Mouse (Mus musculus) adrenal gland, postnatal 36 days (tissue): ENCODE measurements around the gene Pex16. TPM values are rescaled to one million over a fixed set of nuclear protein-coding genes. Genes with fewer than 3 reads are reported as not detected.

Experiments used
- DNase-seq, 2 experiments: peaks; one replicate each; pipeline ENCODE4 v3.0.0; 2021; ENCODE audit warnings: mixed read lengths in 1 of 2
- long read RNA-seq, 2 experiments: library from polyadenylated mRNA; stranded (forward); transcript quantifications; one replicate each; pipeline ENCODE4 v2.0.0; 2021; ENCODE audit warnings: borderline sequencing depth in 2 of 2
- total RNA-seq, 2 experiments: library from RNA; stranded (reverse); gene quantifications; 2 replicates each; pipeline ENCODE4 v1.2.3; 2021

Gene Pex16
- total RNA-seq: 100 to 1,000 TPM in 1 of 2 experiments, 10 to 100 TPM in 1; 97.3 to 224 TPM
- long read RNA-seq, experiment 1, transcript Pex16-201 (11 exons, 1,392 nt): major isoform, 284 of 390 reads
- long read RNA-seq, experiment 1, partial matches to known transcripts: 55 of 390 reads
- long read RNA-seq, experiment 1, other reads (novel, unspliced or antisense): 50 of 390 reads
- long read RNA-seq, experiment 2, transcript Pex16-201 (11 exons, 1,392 nt): major isoform, 83 of 108 reads
- long read RNA-seq, experiment 2, partial matches to known transcripts: 14 of 108 reads
- long read RNA-seq, experiment 2, other reads (novel, unspliced or antisense): 10 of 108 reads

- peak; percentile 55 to 61 for DNase-seq
These were observed at the start of gene Pex16, which contains the start of gene Large2 for GRCm38 (mm10) chr2:92374514-92374913. Pex16 (plus strand) TSS chr2:92374676. Large2 (minus strand) TSS chr2:92374869.

- no peak for DNase-seq
These were observed 48.8 kb upstream of the Pex16 start for GRCm38 (mm10) chr2:92325676-92326075.

- no peak for DNase-seq
These were observed 48.3 kb upstream of the Pex16 start for GRCm38 (mm10) chr2:92326221-92326620.

- no peak for DNase-seq
These were observed 46.9 kb upstream of the Pex16 start for GRCm38 (mm10) chr2:92327601-92328000.

GRCm38 (mm10) chr2:92328206-92328605 is 46.3 kb upstream of the Pex16 start:
- DNase-seq: no peak

GRCm38 (mm10) chr2:92330840-92331239 is 43.6 kb upstream of the Pex16 start:
- peak in 1 of 2 experiments; percentile 52 for DNase-seq

GRCm38 (mm10) chr2:92331410-92331809 is 43.1 kb upstream of the Pex16 start:
- no peak for DNase-seq

- DNase-seq: peak in 1 of 2 experiments; percentile 51
These were observed 42.6 kb upstream of the Pex16 start for GRCm38 (mm10) chr2:92331871-92332270.

GRCm38 (mm10) chr2:92342418-92342817 is 32.1 kb upstream of the Pex16 start:
- DNase-seq: no peak

GRCm38 (mm10) chr2:92347191-92347590 is 27.3 kb upstream of the Pex16 start:
- DNase-seq: no peak

GRCm38 (mm10) chr2:92349589-92350425 is 24.7 kb upstream of the Pex16 start:
- DNase-seq: peak; percentile 74 to 79

GRCm38 (mm10) chr2:92350686-92351085 is 23.8 kb upstream of the Pex16 start:
- DNase-seq: peak; percentile 46 to 60

- no peak for DNase-seq
These were observed 21.1 kb upstream of the Pex16 start for GRCm38 (mm10) chr2:92353402-92353801.

- DNase-seq: no peak
These were observed 20.3 kb upstream of the Pex16 start for GRCm38 (mm10) chr2:92354224-92354623.

GRCm38 (mm10) chr2:92359301-92359700 is 15.2 kb upstream of the Pex16 start:
- DNase-seq: no peak

- DNase-seq: no peak
These were observed 14.2 kb upstream of the Pex16 start for GRCm38 (mm10) chr2:92360186-92360823.

- DNase-seq: peak in 1 of 2 experiments; percentile 45
These were observed 13.6 kb upstream of the Pex16 start for GRCm38 (mm10) chr2:92360893-92361292.

GRCm38 (mm10) chr2:92361795-92362194 is 12.7 kb upstream of the Pex16 start:
- peak; percentile 34 to 46 for DNase-seq

- DNase-seq: no peak
These were observed 11.8 kb upstream of the Pex16 start for GRCm38 (mm10) chr2:92362571-92363228.

- peak in 1 of 2 experiments; percentile 0 for DNase-seq
These were observed 10.4 kb upstream of the Pex16 start for GRCm38 (mm10) chr2:92364086-92364485.

GRCm38 (mm10) chr2:92365568-92365967 is 8.9 kb upstream of the Pex16 start:
- DNase-seq: no peak
